In the genomic region with DNA sequence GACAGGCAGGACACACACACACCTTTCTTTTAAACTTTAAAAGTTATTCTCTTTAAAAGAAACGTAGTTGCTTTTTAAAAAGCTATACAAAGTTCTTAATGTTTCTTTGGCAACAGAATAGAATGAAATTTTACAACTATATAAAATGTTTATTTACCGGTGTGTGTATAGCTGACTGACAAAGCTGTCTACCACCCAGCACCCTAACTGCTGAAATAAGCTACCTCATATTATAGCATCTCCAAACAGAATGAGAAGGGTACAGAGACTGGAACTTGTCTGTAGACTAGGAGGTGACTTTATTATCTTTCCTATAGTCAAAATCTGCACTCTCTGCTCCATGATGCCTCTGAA, we compare ENCODE assay signal across 8 mouse cellular contexts. TPM values are rescaled to one million over a fixed set of nuclear protein-coding genes. Genes with fewer than 3 reads are reported as not detected.
DNase-seq lines count a peak whose midpoint lies in the region; ATAC-seq and TF ChIP-seq lines count a peak whose summit lies in the region.

No protein-coding gene starts in this region.

- no peaks in the 10 kb centered on the region for H3K36me3 ChIP-seq in heart, embryonic 15.5 days
- peaks cover 0 to 4% of the 10 kb centered on the region in 2 experiments; a peak in 2 of 4 replicates for H3K36me3 ChIP-seq in MEL (ENCODE audit: control insufficient read depth in 1 of 2, insufficient read depth in 2 of 2, low read length in 2 of 2)
- H3K36me3 ChIP-seq in hindbrain, embryonic 10.5 days: no peaks in the 10 kb centered on the region
- no peaks in the 10 kb centered on the region for H3K36me3 ChIP-seq in liver, embryonic 15.5 days (replicated peaks)

- DNase-seq in heart, postnatal 4 days: no peak
- DNase-seq in MEL (ENCODE audit: low read depth, low spot score): no peak
- DNase-seq in hindbrain, embryonic 10.5 days (ENCODE audit: low spot score): no peak
- DNase-seq in right cerebral cortex, postnatal 25 days: no peak
- no peak for DNase-seq in right cerebral cortex, postnatal 10 days (ENCODE audit: low spot score in 2 of 2)
- DNase-seq in cerebellum, postnatal 4 days (ENCODE audit: low spot score in 2 of 2): no peak

- H3K9me3 ChIP-seq in heart, embryonic 15.5 days (replicated peaks): no peaks in the 10 kb centered on the region
- H3K9me3 ChIP-seq in MEL (replicated peaks; ENCODE audit: insufficient read depth, low read length): no peaks in the 10 kb centered on the region
- no peaks in the 10 kb centered on the region for H3K9me3 ChIP-seq in hindbrain, embryonic 10.5 days
- H3K9me3 ChIP-seq in liver, embryonic 15.5 days (replicated peaks): no peaks in the 10 kb centered on the region

- no peaks in the 10 kb centered on the region for H3K79me2 ChIP-seq in MEL (ENCODE audit: control insufficient read depth, insufficient read depth, low read length, poor library complexity)

- H3K9ac ChIP-seq in heart, embryonic 15.5 days: no peak overlapping the region
- H3K9ac ChIP-seq in MEL (ENCODE audit: control insufficient read depth, low read depth, low read length, poor library complexity, severe bottlenecking): peak overlapping the region; percentile 16; the same call in 1 of the 2 replicates
- H3K9ac ChIP-seq in liver, embryonic 15.5 days: no peak overlapping the region

- TF ChIP-seq POLR2A in MEL (IDR thresholded peaks at IDR 0.05; ENCODE audit: control insufficient read depth in 1 of 2, insufficient read depth in 1 of 2, low read depth in 1 of 2, low read length in 2 of 2, poor library complexity in 1 of 2): no peak

- TF ChIP-seq CTCF in MEL (IDR thresholded peaks at IDR 0.05 in 2 of 3, conservative IDR thresholded peaks at IDR 0.05 in 1 of 3; ENCODE audit: control insufficient read depth in 1 of 3, insufficient read depth in 1 of 3, low read depth in 2 of 3, low read length in 3 of 3, poor library complexity in 1 of 3, severe bottlenecking in 1 of 3): no peak

- 54% methylated on average over 2 of the region's 2 CpGs for WGBS in heart, embryonic 15.5 days
- 69% methylated on average over 2 of the region's 2 CpGs for WGBS in hindbrain, embryonic 10.5 days
- WGBS in liver, embryonic 15.5 days (ENCODE audit: insufficient replicate concordance): 43% methylated on average over 2 of the region's 2 CpGs

- H3K27me3 ChIP-seq in heart, embryonic 15.5 days: no peaks in the 10 kb centered on the region
- H3K27me3 ChIP-seq in MEL (ENCODE audit: control insufficient read depth in 1 of 2, insufficient read depth in 2 of 2, low read length in 2 of 2): peaks cover 1 to 3% of the 10 kb centered on the region in 2 experiments; a peak in 2 of 4 replicates
- no peaks in the 10 kb centered on the region for H3K27me3 ChIP-seq in hindbrain, embryonic 10.5 days (ENCODE audit: insufficient read depth, poor library complexity, severe bottlenecking)
- peaks cover 11% of the 10 kb centered on the region for H3K27me3 ChIP-seq in liver, embryonic 15.5 days

- TF ChIP-seq EP300 in MEL (IDR thresholded peaks at IDR 0.05; ENCODE audit: low read depth in 1 of 2, low read length in 2 of 2): no peak

- peak overlapping the region; percentile 43; the same call in 1 of the 2 replicates for H3K4me3 ChIP-seq in heart, embryonic 15.5 days
- peak overlapping the region; percentile 51 to 80; a peak in 3 of 4 replicates for H3K4me3 ChIP-seq in MEL (ENCODE audit: control insufficient read depth in 1 of 2, insufficient read depth in 1 of 2, low read depth in 2 of 2, low read length in 2 of 2)
- peak overlapping the region; percentile 55 for H3K4me3 ChIP-seq in hindbrain, embryonic 10.5 days
- H3K4me3 ChIP-seq in liver, embryonic 15.5 days (replicated peaks): no peak overlapping the region

- H3K27ac ChIP-seq in heart, embryonic 15.5 days: 0 out of 2 replicates have a peak overlapping the region, but pooled peaks have one; percentile 3
- H3K27ac ChIP-seq in MEL (ENCODE audit: control insufficient read depth, low read depth, low read length): peak overlapping the region; percentile 93
- H3K27ac ChIP-seq in hindbrain, embryonic 10.5 days: peak overlapping the region; percentile 88
- H3K27ac ChIP-seq in liver, embryonic 15.5 days (replicated peaks): no peak overlapping the region

- peaks cover 21% of the 10 kb centered on the region for H3K4me1 ChIP-seq in heart, embryonic 15.5 days (replicated peaks)
- peaks cover 0 to 8% of the 10 kb centered on the region in 2 experiments; a peak in 1 of 4 replicates for H3K4me1 ChIP-seq in MEL (ENCODE audit: control insufficient read depth in 1 of 2, insufficient read depth in 2 of 2, low read length in 2 of 2)
- H3K4me1 ChIP-seq in hindbrain, embryonic 10.5 days (replicated peaks): peaks cover 28% of the 10 kb centered on the region
- peaks cover 12% of the 10 kb centered on the region for H3K4me1 ChIP-seq in liver, embryonic 15.5 days (replicated peaks)

- TF ChIP-seq RAD21 in MEL (IDR thresholded peaks at IDR 0.05; ENCODE audit: low read depth, low read length): no peak

- ATAC-seq in heart, embryonic 15.5 days (replicated peaks; ENCODE audit: insufficient number of reproducible peaks, insufficient read depth, low FRiP score, low read depth): no peak
- ATAC-seq in liver, embryonic 15.5 days (ENCODE audit: insufficient read depth): no peak

- peak overlapping the region; percentile 64 for H3K4me2 ChIP-seq in heart, embryonic 15.5 days
- peak overlapping the region; percentile 68; the same call in 1 of the 2 replicates for H3K4me2 ChIP-seq in liver, embryonic 15.5 days

TF ChIP-seq in MEL, 35 proteins besides CTCF, POLR2A, EP300 and RAD21:
- no peak for TF ChIP-seq MEF2A (IDR thresholded peaks at IDR 0.05; ENCODE audit: extremely low read depth, insufficient replicate concordance, low read depth, low read length, poor library complexity, severe bottlenecking)
- TF ChIP-seq MAZ (IDR thresholded peaks at IDR 0.05; ENCODE audit: low read depth, low read length): no peak
- no peak for TF ChIP-seq ZKSCAN1 (IDR thresholded peaks at IDR 0.05; ENCODE audit: low read depth, low read length)
- TF ChIP-seq BHLHE40 (IDR thresholded peaks at IDR 0.05; ENCODE audit: borderline replicate concordance, low read depth, low read length): no peak
- no peak for TF ChIP-seq GABPA (IDR thresholded peaks at IDR 0.05; ENCODE audit: low read depth, low read length)
- no peak for TF ChIP-seq RCOR1 (IDR thresholded peaks at IDR 0.05; ENCODE audit: low read depth, low read length)
- TF ChIP-seq SMC3 (IDR thresholded peaks at IDR 0.05; ENCODE audit: low read depth, low read length): no peak
- no peak for TF ChIP-seq MXI1 (IDR thresholded peaks at IDR 0.05; ENCODE audit: low read depth, low read length)
- TF ChIP-seq MYB (IDR thresholded peaks at IDR 0.05; ENCODE audit: low read depth, low read length): no peak
- no peak for TF ChIP-seq POLR2AphosphoS2 (IDR thresholded peaks at IDR 0.05; ENCODE audit: low read length)
- no peak for TF ChIP-seq ZNF384 (IDR thresholded peaks at IDR 0.05; ENCODE audit: low read depth, low read length)
- TF ChIP-seq TBP (IDR thresholded peaks at IDR 0.05; ENCODE audit: low read depth, low read length): no peak

RNA-seq across cellular contexts. Expression of gene Kmt2e, which starts 47.0 kb away (rescaled TPM):
- polyA plus RNA-seq in heart, embryonic 15.5 days (2015; fragmentation: Nextera tagmentation; extraction: Ambion mirVana): 62.5 and 71.8 TPM in 2 replicates
- total RNA-seq in heart, postnatal 4 days (2021): 10 to 100 TPM; 57.0 to 58.4 TPM
- total RNA-seq in MEL (2012; rRNA removed): 16.2 and 21.5 TPM in 2 replicates
- polyA plus RNA-seq in MEL (2012; ENCODE audit: insufficient read depth in 1 of 2, insufficient read length in 2 of 2, low read depth in 1 of 2, low replicate concordance in 2 of 2, missing spikeins in 1 of 2): 10 to 100 TPM; 29.3 to 75.6 TPM
- 92.9 and 96.0 TPM in 2 replicates for polyA plus RNA-seq in hindbrain, embryonic 10.5 days (2016; fragmentation: Nextera tagmentation; extraction: Ambion mirVana)
- polyA plus RNA-seq in liver, embryonic 15.5 days (2015; fragmentation: Nextera tagmentation; extraction: Ambion mirVana): 34.3 and 34.9 TPM in 2 replicates
